Mouse (Mus musculus) intestine, embryonic 16.5 days (tissue): ENCODE data around the gene Clspn. TPM values are rescaled to one million over a fixed set of nuclear protein-coding genes. Genes with fewer than 3 reads are reported as not detected.

ENCODE experiments used
- ATAC-seq: fragments of 200-750 bp; cut with Nextera tagmentation; 2 replicates; pipeline ENCODE4 v1.8.0; 2017; ENCODE audit warnings: moderate TSS enrichment, moderate library complexity
- H3K27ac ChIP-seq: fragments of 300-500 bp; sonication (generic); 2 replicates; pipeline ENCODE4 v1.5.1; 2014; ENCODE audit warnings: mild to moderate bottlenecking, low read length
- H3K27me3 ChIP-seq: fragments of 300-500 bp; sonication (generic); replicated peaks from 2 replicates; pipeline ENCODE4 v1.6.1; 2014; ENCODE audit warnings: low read length, control low read depth, mixed read lengths; ENCODE audit not compliant: control insufficient read depth, insufficient read depth
- H3K36me3 ChIP-seq: fragments of 300-500 bp; sonication (generic); 2 replicates; pipeline ENCODE4 v1.6.1; 2014; ENCODE audit warnings: low read length, control low read depth; ENCODE audit not compliant: control insufficient read depth, insufficient read depth
- H3K4me1 ChIP-seq: fragments of 300-500 bp; sonication (generic); 2 replicates; pipeline ENCODE4 v1.6.1; 2014; ENCODE audit warnings: low read length, control low read depth, mixed read lengths; ENCODE audit not compliant: control insufficient read depth, insufficient read depth
- H3K4me2 ChIP-seq: fragments of 300-500 bp; sonication (generic); 2 replicates; pipeline ENCODE4 v1.6.1; 2014; ENCODE audit warnings: low read depth, low read length, control low read depth
- H3K4me3 ChIP-seq: fragments of 300-500 bp; sonication (generic); 2 replicates; pipeline ENCODE4 v1.5.1; 2014; ENCODE audit warnings: mild to moderate bottlenecking, low read length
- H3K9ac ChIP-seq: fragments of 300-500 bp; sonication (generic); 2 replicates; pipeline ENCODE4 v1.6.1; 2014; ENCODE audit warnings: low read depth, low read length
- H3K9me3 ChIP-seq: fragments of 300-500 bp; sonication (generic); 2 replicates; pipeline ENCODE4 v1.6.1; 2016; ENCODE audit warnings: low read length, control low read depth; ENCODE audit not compliant: control insufficient read depth
- WGBS: fragments of 180-500 bp; shearing (Covaris S2); extraction: QIAGEN DNeasy Blood & Tissue Kit; methylation state at CpG from one replicate; pipeline ENCODE4 v1.1.7; 2014; 5-methylcytosine and 5-hydroxymethylcytosine counted together
- polyA plus RNA-seq: library from polyadenylated mRNA; unstranded; fragments of >200 nt; fragmentation: Nextera tagmentation; extraction: Ambion mirVana; gene quantifications from 2 replicates; pipeline ENCODE4 v1.2.1, GENCODE M21; 2015

Clspn gene
- polyA plus RNA-seq, 1 experiment from 2014 or later, result 26.5 TPM

DNA sequence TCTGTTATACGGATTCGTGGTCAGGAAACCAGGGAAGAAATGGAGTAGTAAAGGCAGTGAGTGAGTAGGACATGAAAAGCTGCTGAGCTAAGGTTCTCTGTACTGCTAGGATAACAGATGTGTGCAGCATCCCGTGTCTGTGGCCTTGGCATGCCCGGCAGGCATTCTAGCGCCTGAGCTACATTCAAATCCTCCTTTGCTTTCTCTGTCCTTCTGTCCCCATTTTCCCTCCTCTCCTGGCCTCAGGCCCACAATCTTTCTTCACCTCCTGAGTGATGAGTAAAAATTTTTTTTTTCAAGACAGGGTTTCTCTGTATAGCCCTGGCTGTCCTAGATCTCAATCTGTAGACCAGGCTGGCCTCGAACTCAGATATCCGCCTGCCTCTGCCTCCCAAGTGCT, 4.6 kb upstream of the Clspn start:
- 80% methylated on average over 7 of the region's 7 CpGs for WGBS
- no peak overlapping the region for H3K27ac ChIP-seq
- no peak overlapping the region for H3K4me3 ChIP-seq
- peaks cover 5% of the 10 kb centered on the region; the same call in 1 of the 2 replicates for H3K4me1 ChIP-seq
- no peaks in the 10 kb centered on the region for H3K27me3 ChIP-seq
- H3K9me3 ChIP-seq, result no peaks in the 10 kb centered on the region
- no peak overlapping the region for H3K9ac ChIP-seq
- H3K36me3 ChIP-seq, result no peaks in the 10 kb centered on the region
- no peak overlapping the region for H3K4me2 ChIP-seq
- no peak for ATAC-seq

DNA sequence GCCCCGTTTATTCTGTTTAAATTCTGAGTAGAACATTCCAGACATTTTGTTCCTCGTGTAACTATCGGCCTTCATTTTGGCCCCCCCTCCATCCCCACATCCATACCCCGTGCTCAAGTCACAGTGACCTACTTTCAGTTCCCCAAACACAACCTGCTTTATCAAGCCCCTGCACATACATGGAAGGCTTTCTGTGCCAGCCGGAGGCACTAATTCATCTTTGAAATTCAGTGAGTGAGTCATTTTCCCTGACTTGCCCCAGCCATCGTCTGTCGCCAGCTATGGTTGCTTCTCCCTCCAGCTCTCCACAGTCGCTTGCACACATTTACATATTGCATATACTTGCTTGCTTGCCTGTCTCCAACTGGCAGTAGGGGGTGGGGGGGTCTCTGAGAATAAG, 3.6 kb upstream of the Clspn start:
- Histone ChIP-seq H3K4me2 (no peak overlapping the region), H3K4me3 (no peak overlapping the region)

DNA sequence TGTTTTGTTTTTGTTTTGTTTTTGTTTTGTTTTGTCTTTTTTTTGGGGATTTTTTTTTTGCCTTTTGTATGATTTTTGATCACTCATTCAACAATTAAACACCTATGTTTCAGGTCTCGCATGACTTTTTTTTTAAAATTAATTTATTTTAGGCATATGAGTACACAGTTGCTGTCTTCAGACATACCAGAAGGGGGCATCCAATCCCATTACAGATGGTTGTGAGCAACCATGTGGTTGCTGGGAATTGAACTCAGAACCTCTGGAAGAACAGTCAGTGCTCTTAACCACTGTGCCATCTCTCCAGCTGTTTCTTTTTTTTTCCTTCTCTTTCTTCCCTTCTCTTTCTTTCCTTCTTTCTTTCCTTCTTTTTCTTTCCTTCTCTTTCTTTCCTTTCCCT, 3.0 kb upstream of the Clspn start:
- no peaks in the 10 kb centered on the region for H3K27me3 ChIP-seq
- no peak overlapping the region for H3K27ac ChIP-seq

More for the DNA sequence above, 3.6 kb upstream of the Clspn start:
- Histone ChIP-seq H3K27ac (no peak overlapping the region), H3K9ac (no peak overlapping the region), H3K36me3 (no peaks in the 10 kb centered on the region), H3K27me3 (no peaks in the 10 kb centered on the region), H3K9me3 (no peaks in the 10 kb centered on the region), H3K4me1 (peaks cover 7% of the 10 kb centered on the region)
- ATAC-seq, result no peak
- 58% methylated on average over 8 of the region's 8 CpGs for WGBS

DNA sequence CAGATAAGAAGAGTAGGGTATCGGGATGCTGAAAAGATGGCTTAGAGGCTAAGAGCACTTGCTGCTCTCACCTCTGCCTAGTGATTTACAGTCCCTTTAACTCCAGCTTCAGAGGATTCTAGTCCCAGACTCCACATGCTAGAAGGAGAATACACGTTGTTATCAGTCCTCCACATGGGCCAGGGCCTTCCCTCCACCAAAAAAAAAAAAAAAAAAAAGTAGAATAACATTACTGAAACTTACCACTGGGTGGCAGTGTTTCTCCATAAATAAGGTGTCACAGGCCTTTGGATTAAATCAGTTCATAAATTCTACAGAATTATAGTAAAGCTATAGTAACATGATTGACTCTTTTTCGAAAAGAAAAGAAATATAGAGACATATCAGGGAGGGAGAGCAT, 2.3 kb upstream of the Clspn start:
- no peak overlapping the region for H3K4me3 ChIP-seq
- 31% methylated on average over 3 of the region's 3 CpGs for WGBS
- no peak overlapping the region for H3K27ac ChIP-seq
- H3K9me3 ChIP-seq, result no peaks in the 10 kb centered on the region
- no peak overlapping the region for H3K9ac ChIP-seq
- H3K4me1 ChIP-seq, result peaks cover 7% of the 10 kb centered on the region
- no peaks in the 10 kb centered on the region for H3K36me3 ChIP-seq
- no peaks in the 10 kb centered on the region for H3K27me3 ChIP-seq
- no peak overlapping the region for H3K4me2 ChIP-seq
- ATAC-seq, result no peak

More for the DNA sequence above, 3.0 kb upstream of the Clspn start:
- Histone ChIP-seq H3K4me1 (peaks cover 7% of the 10 kb centered on the region), H3K4me3 (no peak overlapping the region), H3K9ac (no peak overlapping the region), H3K36me3 (no peaks in the 10 kb centered on the region), H3K4me2 (no peak overlapping the region), H3K9me3 (no peaks in the 10 kb centered on the region)
- WGBS, result 79% methylated on average over 1 of the region's 1 CpGs
- no peak for ATAC-seq

DNA sequence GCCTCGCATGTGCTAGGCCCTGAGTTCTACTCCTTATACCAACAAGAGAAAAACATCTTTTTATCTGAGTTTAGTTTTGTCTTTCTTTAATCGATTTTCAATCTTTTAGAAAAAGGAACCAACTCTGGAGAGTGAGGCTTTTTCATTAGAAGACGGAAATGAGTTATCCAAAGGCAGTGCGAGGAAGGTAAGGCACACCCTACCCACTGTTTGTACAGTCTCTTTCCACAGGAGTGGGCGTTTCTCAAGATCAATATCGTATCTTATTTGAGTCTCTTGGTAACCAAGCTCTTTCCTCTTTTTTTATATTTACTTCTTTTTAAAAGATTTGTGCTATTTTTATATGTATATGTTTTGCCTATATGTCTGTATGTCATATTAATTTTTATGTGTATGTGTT, 7.1 kb downstream of the Clspn start:
- 0 out of 2 replicates have a peak, but pooled peaks cover 23% of the 10 kb centered on the region for H3K36me3 ChIP-seq
- H3K4me3 ChIP-seq, result no peak overlapping the region
- ATAC-seq, result no peak
- 77% methylated on average over 6 of the region's 6 CpGs for WGBS
- H3K9me3 ChIP-seq, result no peaks in the 10 kb centered on the region
- H3K4me1 ChIP-seq, result no peaks in the 10 kb centered on the region
- H3K9ac ChIP-seq, result no peak overlapping the region
- no peaks in the 10 kb centered on the region for H3K27me3 ChIP-seq
- H3K4me2 ChIP-seq, result no peak overlapping the region
- H3K27ac ChIP-seq, result no peak overlapping the region

DNA sequence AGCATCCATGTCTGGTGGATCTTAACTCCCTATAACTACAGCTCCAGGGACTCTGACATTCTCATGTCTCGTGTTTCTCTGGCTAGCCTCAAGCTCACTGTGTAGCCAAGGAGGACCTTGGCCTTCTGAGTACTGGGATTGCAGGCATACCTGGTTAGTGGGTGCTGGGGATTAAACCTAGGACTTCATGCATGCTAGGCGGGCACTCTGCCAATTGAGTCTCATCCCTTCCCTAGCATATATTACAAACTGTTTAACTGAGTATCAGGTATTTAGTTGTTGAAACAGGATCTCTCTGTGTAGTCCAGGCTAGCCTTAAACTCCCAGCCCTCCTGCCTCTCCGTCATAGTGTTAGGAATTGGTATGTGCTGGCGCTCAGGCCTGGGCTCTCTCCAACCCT, 10.5 kb downstream of the Clspn start:
- H3K4me2 ChIP-seq, result no peak overlapping the region
- ATAC-seq, result no peak
- H3K4me3 ChIP-seq, result no peak overlapping the region
- H3K9me3 ChIP-seq, result no peaks in the 10 kb centered on the region
- 0 out of 2 replicates have a peak, but pooled peaks cover 15% of the 10 kb centered on the region for H3K36me3 ChIP-seq
- H3K27me3 ChIP-seq, result no peaks in the 10 kb centered on the region
- 94% methylated on average over 4 of the region's 4 CpGs for WGBS
- no peak overlapping the region for H3K27ac ChIP-seq
- H3K4me1 ChIP-seq, result no peaks in the 10 kb centered on the region
- no peak overlapping the region for H3K9ac ChIP-seq

DNA sequence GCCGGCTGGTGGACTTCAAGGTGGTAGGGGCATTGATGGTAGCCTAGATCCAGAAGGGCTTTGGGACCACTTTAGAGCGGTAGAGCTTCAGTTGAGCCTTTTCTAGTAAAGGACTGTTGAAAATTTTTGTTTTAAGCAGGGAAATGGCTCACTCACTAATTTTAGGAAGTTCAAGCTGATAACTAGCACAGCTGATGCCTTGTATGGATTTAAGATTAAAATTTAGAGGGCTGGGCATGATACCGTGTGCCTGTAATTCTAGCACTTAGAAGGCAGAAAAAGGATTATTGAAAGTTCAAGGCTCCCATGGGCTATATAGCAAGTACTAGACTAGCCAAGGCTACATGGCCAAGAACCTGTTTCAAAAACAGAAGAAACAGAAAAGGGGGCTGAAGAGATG, 13.0 kb downstream of the Clspn start:
- Histone ChIP-seq H3K4me1 (no peaks in the 10 kb centered on the region), H3K27ac (no peak overlapping the region), H3K27me3 (no peaks in the 10 kb centered on the region), H3K4me2 (no peak overlapping the region), H3K4me3 (no peak overlapping the region), H3K9me3 (0 out of 2 replicates have a peak, but pooled peaks cover 2% of the 10 kb centered on the region), H3K9ac (no peak overlapping the region), H3K36me3 (peaks cover 27% of the 10 kb centered on the region)
- whole genome bisulfite sequencing, result 95% methylated on average over 3 of the region's 3 CpGs
- ATAC-seq, result no peak

DNA sequence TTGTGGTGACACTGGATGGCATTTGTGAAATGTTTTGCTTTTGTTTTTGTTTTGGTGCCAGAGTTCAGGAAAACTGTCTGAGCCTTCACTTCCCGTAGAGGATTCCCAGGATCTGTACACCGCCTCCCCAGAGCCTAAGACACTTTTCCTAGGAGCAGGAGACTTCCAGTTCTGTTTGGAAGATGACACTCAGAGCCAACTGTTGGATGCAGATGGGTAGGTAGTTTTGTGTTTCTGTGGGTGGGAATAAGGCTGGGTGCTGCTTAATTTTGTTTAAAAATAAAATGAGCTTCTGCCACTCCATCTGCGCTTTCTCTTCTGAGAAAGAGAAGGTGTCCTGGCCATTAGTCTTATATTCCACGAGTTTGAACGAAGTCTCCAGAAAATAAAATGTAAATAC, 19.5 kb downstream of the Clspn start:
- 0 out of 2 replicates have a peak, but pooled peaks cover 2% of the 10 kb centered on the region for H3K9me3 ChIP-seq
- no peaks in the 10 kb centered on the region for H3K27me3 ChIP-seq
- no peaks in the 10 kb centered on the region for H3K4me1 ChIP-seq
- H3K9ac ChIP-seq, result no peak overlapping the region
- WGBS, result 90% methylated on average over 5 of the region's 5 CpGs
- H3K4me3 ChIP-seq, result no peak overlapping the region
- peaks cover 13% of the 10 kb centered on the region for H3K36me3 ChIP-seq
- no peak overlapping the region for H3K4me2 ChIP-seq
- ATAC-seq, result no peak
- H3K27ac ChIP-seq, result no peak overlapping the region

DNA sequence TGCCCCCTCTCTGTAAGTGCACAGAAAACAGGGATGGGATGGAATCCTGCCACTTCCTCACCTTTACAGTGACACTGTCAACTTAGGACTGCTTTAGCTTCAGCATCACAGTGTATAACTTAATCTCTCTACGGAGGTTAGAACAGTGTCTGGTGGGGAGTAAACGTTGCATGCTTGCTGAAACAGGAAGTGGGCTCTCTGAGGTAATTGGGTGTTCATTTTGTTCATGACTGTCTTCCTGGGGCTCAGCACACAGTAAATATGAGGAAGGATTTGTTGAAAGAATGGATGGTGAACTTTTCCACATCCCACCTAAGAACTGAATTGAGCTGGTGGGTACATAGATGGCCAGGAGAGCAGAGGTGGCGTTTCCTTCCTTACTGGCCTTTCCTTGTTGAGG, 21.2 kb downstream of the Clspn start:
- no peak for ATAC-seq
- no peak overlapping the region for H3K4me3 ChIP-seq
- no peaks in the 10 kb centered on the region for H3K4me1 ChIP-seq
- no peak overlapping the region for H3K9ac ChIP-seq
- no peaks in the 10 kb centered on the region for H3K27me3 ChIP-seq
- no peak overlapping the region for H3K27ac ChIP-seq
- 83% methylated on average over 3 of the region's 3 CpGs for WGBS
- no peak overlapping the region for H3K4me2 ChIP-seq
- H3K9me3 ChIP-seq, result 0 out of 2 replicates have a peak, but pooled peaks cover 2% of the 10 kb centered on the region
- H3K36me3 ChIP-seq, result peaks cover 13% of the 10 kb centered on the region

DNA sequence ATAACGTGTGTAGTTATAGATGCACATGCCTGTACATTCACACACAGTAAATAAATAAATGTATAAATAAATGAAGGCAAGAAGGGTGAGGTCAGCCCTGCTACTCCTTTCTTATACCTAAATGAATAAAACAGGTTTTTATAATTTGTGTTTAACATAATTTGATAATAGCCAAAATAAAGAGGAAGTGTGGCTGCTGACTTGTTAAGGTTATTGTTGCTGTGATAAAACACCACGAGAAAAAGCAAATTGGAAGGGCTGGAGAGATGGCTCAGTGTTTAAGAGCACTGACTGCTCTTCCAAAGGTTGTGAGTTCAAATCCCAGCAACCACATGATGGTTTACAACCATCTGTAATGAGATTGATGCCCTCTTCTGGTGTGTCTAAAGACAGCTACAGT, 22.3 kb downstream of the Clspn start:
- no peak overlapping the region for H3K9ac ChIP-seq
- no peaks in the 10 kb centered on the region for H3K4me1 ChIP-seq
- H3K9me3 ChIP-seq, result 0 out of 2 replicates have a peak, but pooled peaks cover 2% of the 10 kb centered on the region
- H3K27me3 ChIP-seq, result no peaks in the 10 kb centered on the region
- ATAC-seq, result no peak
- H3K4me2 ChIP-seq, result no peak overlapping the region
- no peak overlapping the region for H3K4me3 ChIP-seq
- no peak overlapping the region for H3K27ac ChIP-seq
- H3K36me3 ChIP-seq, result peaks cover 7% of the 10 kb centered on the region
- 88% methylated on average over 2 of the region's 2 CpGs for WGBS
